Mouse (Mus musculus) G1E (cell line): ENCODE measurements around the gene Plcb4.

ENCODE experiments used
- CTCF ChIP-seq: IDR thresholded peaks from 2 replicates; pipeline ENCODE4 v1.5.1; 2012; ENCODE audit warnings: low read depth, low read length, inconsistent platforms, mixed read lengths
- GATA1 ChIP-seq: IDR thresholded peaks from 2 replicates; pipeline ENCODE4 v1.6.1; 2012; ENCODE audit warnings: borderline replicate concordance, low read length, inconsistent platforms, mixed read lengths
- GATA2 ChIP-seq: IDR thresholded peaks from 2 replicates; pipeline ENCODE4 v1.6.1; 2012; ENCODE audit warnings: low read depth, low read length, inconsistent platforms, borderline replicate concordance
- POLR2AphosphoS5 ChIP-seq: IDR thresholded peaks from 2 replicates; pipeline ENCODE4 v1.6.1; 2012; ENCODE audit warnings: low read depth, low read length, inconsistent platforms; ENCODE audit not compliant: insufficient replicate concordance
- TAL1 ChIP-seq: conservative IDR thresholded peaks from 2 replicates; pipeline ENCODE4 v1.6.1; 2012; ENCODE audit warnings: low read depth, low read length, inconsistent platforms, mixed read lengths

DNA sequence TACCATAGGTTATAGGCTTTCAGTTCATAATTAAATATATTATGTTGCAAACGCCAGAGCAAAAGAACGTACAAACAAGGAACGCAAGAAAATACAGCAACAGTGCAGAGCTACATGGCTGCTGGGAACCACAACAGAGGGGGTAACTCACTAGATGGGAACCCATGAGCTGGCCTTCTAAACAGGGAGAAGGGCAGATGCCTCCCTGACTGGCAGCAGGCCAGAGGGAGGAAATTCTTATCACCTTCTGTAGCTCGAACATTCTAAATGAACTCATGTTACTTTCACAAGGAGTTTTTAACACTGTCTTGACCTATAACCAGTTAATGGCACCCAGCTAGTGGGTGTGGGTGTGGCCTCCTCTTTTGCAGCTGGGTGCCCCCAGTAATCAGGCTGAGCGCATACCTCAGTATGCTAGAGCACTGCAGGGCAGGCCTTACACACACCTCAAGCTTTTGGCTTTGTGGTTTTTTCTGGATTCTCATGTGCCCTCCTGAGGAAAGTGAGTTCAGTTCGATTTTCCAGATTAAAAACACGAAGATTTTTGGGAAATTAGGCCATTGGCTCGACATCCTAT is 102.5 kb downstream of the Plcb4 start:
- TF ChIP-seq CTCF (no peak), POLR2AphosphoS5 (no peak), TAL1 (no peak), GATA1 (no peak), GATA2 (no peak)
